Mouse (Mus musculus) midbrain, embryonic 12.5 days (tissue): Measurements from ENCODE around the gene Vstm5. TPM values are rescaled to one million over a fixed set of nuclear protein-coding genes. Genes with fewer than 3 reads are reported as not detected.
A peak's percentile ranks its signal among the peaks of the same experiment; 100 is the strongest.
"Not testable (repeated sequence)": the region's sequence is repeated elsewhere in the genome, so short reads cannot be mapped to it uniquely, and the experiment has no call there.

ENCODE experiments used
- ATAC-seq: fragments of 200-750 bp; cut with Nextera tagmentation; 2 replicates; pipeline ENCODE4 v1.8.0; 2017; ENCODE audit warnings: low read depth, moderate TSS enrichment, moderate library complexity; ENCODE audit not compliant: low FRiP score
- H3K27ac ChIP-seq: fragments of 300-500 bp; sonication (generic); replicated peaks from 2 replicates; pipeline ENCODE4 v1.5.1; 2016; ENCODE audit warnings: mild to moderate bottlenecking
- H3K27me3 ChIP-seq: fragments of 300-500 bp; sonication (generic); 2 replicates; pipeline ENCODE4 v1.6.1; 2016; ENCODE audit warnings: mild to moderate bottlenecking
- H3K36me3 ChIP-seq: fragments of 300-500 bp; sonication (generic); 2 replicates; pipeline ENCODE4 v1.6.1; 2016
- H3K4me1 ChIP-seq: fragments of 300-500 bp; sonication (generic); 2 replicates; pipeline ENCODE4 v1.6.1; 2016
- H3K4me2 ChIP-seq: fragments of 300-500 bp; sonication (generic); replicated peaks from 2 replicates; pipeline ENCODE4 v1.6.1; 2016; ENCODE audit warnings: mild to moderate bottlenecking, moderate library complexity
- H3K4me3 ChIP-seq: fragments of 300-500 bp; sonication (generic); 2 replicates; pipeline ENCODE4 v1.5.1; 2016; ENCODE audit warnings: mild to moderate bottlenecking
- H3K9ac ChIP-seq: fragments of 300-500 bp; sonication (generic); replicated peaks from 2 replicates; pipeline ENCODE4 v1.6.1; 2016; ENCODE audit warnings: mild to moderate bottlenecking, moderate library complexity
- H3K9me3 ChIP-seq: fragments of 300-500 bp; sonication (generic); 2 replicates; pipeline ENCODE4 v1.6.1; 2016; ENCODE audit warnings: mild to moderate bottlenecking
- WGBS: fragments of 180-500 bp; shearing (Covaris S2); methylation state at CpG from one replicate; pipeline ENCODE4 v1.1.7; 2016; 5-methylcytosine and 5-hydroxymethylcytosine counted together
- polyA plus RNA-seq: library from polyadenylated mRNA; unstranded; fragments of >200 nt; fragmentation: Nextera tagmentation; extraction: Ambion mirVana; gene quantifications from 2 replicates; pipeline ENCODE4 v1.2.1, GENCODE M21; 2016

Vstm5 gene
- polyA plus RNA-seq, 1 experiment from 2014 or later: 3.5 TPM

DNA sequence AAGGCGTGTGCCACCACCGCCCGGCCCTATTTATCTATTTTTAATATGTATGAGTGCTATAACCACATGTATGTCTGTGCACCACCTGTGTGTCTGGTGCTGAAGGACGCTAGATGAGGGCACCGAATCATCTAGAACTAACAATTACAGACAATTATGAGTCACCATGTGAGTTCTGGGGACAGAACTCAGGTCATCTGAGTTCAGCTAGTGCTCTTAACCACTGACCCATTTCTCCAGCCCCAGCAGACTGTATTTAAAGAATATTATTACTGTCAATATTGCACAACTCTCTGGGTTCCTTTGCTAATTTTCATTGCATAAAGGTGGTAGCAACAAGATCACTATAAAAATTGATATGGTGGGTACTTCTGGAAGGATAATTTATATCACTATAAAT lies 61.2 kb downstream of the Vstm5 start:
- WGBS: 91% methylated on average over 5 of the region's 5 CpGs
- ATAC-seq: no peak
- H3K36me3 ChIP-seq: 0 out of 2 replicates have a peak, but pooled peaks cover 6% of the 10 kb centered on the region
- H3K27ac ChIP-seq: no peak overlapping the region
- H3K9me3 ChIP-seq: no peaks in the 10 kb centered on the region
- H3K9ac ChIP-seq: no peak overlapping the region
- H3K27me3 ChIP-seq: no peaks in the 10 kb centered on the region
- H3K4me3 ChIP-seq: no peak overlapping the region
- no peaks in the 10 kb centered on the region for H3K4me1 ChIP-seq
- H3K4me2 ChIP-seq: no peak overlapping the region

DNA sequence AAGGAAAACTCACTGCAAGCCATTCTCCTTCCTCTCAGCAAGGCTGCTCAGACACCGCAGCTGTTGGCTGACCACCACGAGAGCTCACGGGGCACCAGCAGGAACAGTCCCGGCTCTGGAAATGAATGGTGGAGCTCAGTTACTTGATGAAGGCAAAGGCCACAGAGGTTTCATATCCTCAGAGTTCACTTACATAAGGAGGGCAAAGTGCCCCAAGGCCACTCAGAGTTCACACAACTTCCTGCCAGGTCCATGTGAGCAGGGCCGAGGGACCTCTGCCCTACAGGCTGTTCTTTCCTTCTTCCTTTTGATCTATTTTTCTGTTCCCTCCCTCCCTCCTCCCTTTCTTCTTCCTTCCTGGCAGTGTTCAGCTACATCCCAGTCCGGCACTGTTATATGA lies 62.6 kb downstream of the Vstm5 start:
- WGBS: 76% methylated on average over 6 of the region's 6 CpGs
- H3K36me3 ChIP-seq: 0 out of 2 replicates have a peak, but pooled peaks cover under 1% of the 10 kb centered on the region
- H3K4me1 ChIP-seq: 0 out of 2 replicates have a peak, but pooled peaks cover 4% of the 10 kb centered on the region
- no peak for ATAC-seq
- 0 out of 2 replicates have a peak overlapping the region, but pooled peaks have one; percentile 25 for H3K27ac ChIP-seq
- no peaks in the 10 kb centered on the region for H3K9me3 ChIP-seq
- H3K27me3 ChIP-seq: no peaks in the 10 kb centered on the region
- H3K4me2 ChIP-seq: no peak overlapping the region
- H3K9ac ChIP-seq: no peak overlapping the region
- H3K4me3 ChIP-seq: no peak overlapping the region

DNA sequence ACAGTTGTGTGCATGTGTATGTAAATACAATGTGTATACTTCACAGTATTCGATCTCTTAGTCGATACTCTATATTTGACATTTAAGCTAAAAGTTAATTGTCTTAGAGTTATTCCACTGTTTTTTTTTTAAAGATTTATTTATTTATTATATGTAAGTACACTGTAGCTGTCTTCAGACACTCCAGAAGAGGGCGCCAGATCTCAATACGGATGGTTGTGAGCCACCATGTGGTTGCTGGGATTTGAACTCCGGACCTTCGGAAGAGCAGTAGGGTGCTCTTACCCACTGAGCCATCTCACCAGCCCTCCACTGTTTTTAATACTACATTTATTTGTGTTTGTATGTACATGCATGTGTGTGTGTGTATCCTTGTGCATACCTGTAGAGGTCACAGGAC lies 63.2 kb downstream of the Vstm5 start:
- H3K27ac ChIP-seq, H3K4me1 ChIP-seq, H3K36me3 ChIP-seq, ATAC-seq, H3K4me2 ChIP-seq, H3K9me3 ChIP-seq, H3K4me3 ChIP-seq, H3K27me3 ChIP-seq, H3K9ac ChIP-seq: not testable (repeated sequence)
- WGBS: 78% methylated on average over 6 of the region's 6 CpGs

DNA sequence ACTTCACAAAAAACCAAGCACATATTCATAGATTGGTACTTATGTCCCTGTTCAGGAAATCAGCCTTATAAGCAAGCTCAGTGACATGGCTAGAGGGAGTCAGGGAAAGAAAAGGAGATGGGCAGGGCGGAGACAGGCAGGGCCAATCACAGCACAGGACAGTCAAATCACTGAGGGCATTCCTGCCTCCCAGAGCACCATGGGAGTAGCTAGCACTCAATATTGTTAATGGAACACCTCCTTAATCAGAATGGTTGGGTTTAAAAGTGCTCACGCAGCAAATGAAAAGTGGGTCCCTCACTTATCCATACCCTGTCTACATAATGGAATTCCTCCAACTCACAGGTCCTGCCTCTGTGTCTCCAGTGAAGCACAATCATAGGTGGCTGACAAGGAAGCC lies 64.0 kb downstream of the Vstm5 start:
- 66% methylated on average over 2 of the region's 2 CpGs for WGBS

DNA sequence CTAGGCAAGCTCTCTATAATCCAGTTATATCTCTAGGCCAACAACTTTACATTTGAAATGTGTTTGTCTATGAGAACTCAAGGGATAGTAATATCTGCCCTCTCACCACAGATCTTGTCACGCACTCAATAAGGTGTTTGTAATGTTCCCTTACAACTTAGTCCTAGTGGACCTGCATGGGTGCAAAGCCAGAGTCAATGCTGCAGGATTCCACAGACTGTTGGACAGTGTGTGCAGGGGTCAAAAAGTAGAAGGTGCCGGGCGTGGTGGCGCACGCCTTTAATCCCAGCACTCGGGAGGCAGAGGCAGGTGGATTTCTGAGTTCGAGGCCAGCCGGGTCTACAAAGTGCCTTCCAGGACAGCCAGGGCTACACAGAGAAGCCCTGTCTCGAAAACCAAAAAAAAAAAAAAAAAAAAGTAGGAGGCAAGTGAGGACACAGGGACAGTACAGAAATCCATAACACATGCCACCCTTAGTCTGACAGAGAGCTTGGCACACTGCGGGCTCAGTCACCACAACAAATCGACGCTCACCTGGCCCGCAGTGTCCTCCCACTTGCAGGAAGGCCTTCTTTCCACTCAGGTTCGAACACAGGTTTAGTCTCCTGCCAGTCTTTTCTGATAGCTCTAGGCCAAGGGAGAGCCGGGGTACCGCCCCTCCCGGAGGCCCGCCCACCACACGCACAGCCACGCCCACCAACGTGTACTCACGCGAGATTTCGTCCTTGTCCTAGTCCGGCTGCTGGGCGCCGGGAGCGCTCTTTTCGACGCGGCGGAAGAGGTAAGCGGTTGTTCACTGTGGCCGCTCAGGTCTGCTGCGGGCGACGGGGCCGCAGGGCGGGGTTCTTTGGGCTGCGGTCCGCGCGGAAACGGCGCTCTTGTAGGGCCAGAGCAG lies 66.9 kb downstream of the Vstm5 start, which contains the start of gene Taf1d:
Gene Taf1d (plus strand): TSS at position 712 of the 895 bp plus-strand sequence.
- Histone ChIP-seq H3K9ac (peak within 1 kb of the TSS; percentile 92), H3K4me3 (peak within 1 kb of the TSS; percentile 84), H3K27me3 (no peaks in the 10 kb centered on the region), H3K27ac (peak within 1 kb of the TSS; percentile 93), H3K4me1 (peaks cover 21% of the 10 kb centered on the region), H3K36me3 (peaks cover 24% of the 10 kb centered on the region), H3K4me2 (peak within 1 kb of the TSS; percentile 77), H3K9me3 (no peaks in the 10 kb centered on the region)
- ATAC-seq: peak; percentile 99
- whole genome bisulfite sequencing: 14% methylated on average over 45 of the region's 45 CpGs

More for the DNA sequence above, 64.0 kb downstream of the Vstm5 start:
- H3K4me1 ChIP-seq: peaks cover 15% of the 10 kb centered on the region
- no peak overlapping the region for H3K9ac ChIP-seq
- no peak overlapping the region for H3K4me3 ChIP-seq
- no peaks in the 10 kb centered on the region for H3K27me3 ChIP-seq
- ATAC-seq: no peak
- no peaks in the 10 kb centered on the region for H3K36me3 ChIP-seq
- H3K4me2 ChIP-seq: no peak overlapping the region
- no peak overlapping the region for H3K27ac ChIP-seq
- H3K9me3 ChIP-seq: no peaks in the 10 kb centered on the region

DNA sequence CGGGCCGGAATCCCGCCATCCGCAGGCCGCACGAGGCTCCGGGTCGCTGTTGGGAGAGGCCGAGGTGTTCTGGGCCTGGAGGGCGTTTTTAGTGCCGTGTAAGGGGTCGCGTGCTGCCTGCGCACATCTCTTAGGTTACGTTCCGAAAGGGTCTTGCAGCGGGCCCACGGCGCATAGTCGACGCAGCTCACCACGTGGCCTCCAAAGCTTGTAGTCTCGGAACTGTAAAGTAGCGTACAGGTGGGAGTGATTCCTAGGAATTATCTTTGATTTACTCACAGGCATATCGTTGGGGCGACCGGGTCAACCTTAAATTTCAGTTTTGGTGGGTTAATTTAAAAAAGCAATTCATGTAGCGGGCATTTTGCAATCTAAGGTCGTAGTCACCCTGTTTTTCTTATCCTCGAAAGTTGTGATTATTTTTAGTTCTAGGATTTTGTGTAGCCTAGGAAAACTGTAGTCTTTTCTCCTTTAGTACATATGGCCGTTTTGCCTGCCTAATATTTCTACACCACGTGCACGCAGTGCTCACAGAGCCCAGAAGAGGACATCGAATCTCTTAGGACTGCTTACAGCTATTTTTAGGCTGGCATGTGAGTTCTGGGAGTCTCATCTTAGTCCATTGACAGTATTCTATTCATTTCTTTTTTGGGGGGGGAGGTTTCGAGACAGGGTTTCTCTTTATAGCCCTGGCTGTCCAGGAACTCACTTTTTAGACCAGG lies 67.7 kb downstream of the Vstm5 start, which contains the start of gene 4931406C07Rik:
Gene 4931406C07Rik (minus strand): TSS at position 51 of the 722 bp plus-strand sequence.
- peak within 1 kb of the TSS; percentile 77 for H3K4me2 ChIP-seq
- ATAC-seq: peak; percentile 87
- H3K36me3 ChIP-seq: peaks cover 29% of the 10 kb centered on the region
- H3K27ac ChIP-seq: peak within 1 kb of the TSS; percentile 93
- H3K4me3 ChIP-seq: peak within 1 kb of the TSS; percentile 84
- H3K9ac ChIP-seq: peak within 1 kb of the TSS; percentile 92
- 1% methylated on average over 35 of the region's 35 CpGs for WGBS
- H3K4me1 ChIP-seq: peaks cover 21% of the 10 kb centered on the region
- H3K9me3 ChIP-seq: no peaks in the 10 kb centered on the region
- H3K27me3 ChIP-seq: no peaks in the 10 kb centered on the region

DNA sequence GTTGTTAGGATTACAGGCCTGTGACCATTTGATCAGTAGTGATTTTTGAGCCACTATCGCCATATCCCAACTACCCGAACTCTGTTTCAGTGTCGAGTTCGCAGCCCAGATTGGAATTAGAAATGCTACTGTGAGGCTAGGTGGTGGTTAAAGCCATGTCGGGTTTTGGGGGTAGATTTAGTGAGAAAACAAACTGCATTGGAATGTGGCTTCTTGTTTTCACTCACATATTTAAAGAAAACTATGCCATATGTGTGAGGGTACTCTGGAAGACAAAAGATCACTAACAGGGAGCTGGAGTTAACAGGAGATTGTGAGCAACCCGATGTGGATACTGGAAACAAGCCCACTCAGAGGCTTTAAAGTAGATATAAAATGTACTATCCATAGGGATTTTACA lies 68.4 kb downstream of the Vstm5 start:
- Histone ChIP-seq H3K27ac (no peak overlapping the region), H3K4me3 (peak overlapping the region; percentile 84), H3K27me3 (no peaks in the 10 kb centered on the region), H3K4me2 (peak overlapping the region; percentile 77), H3K9ac (peak overlapping the region; percentile 92), H3K36me3 (peaks cover 36% of the 10 kb centered on the region), H3K4me1 (peaks cover 21% of the 10 kb centered on the region), H3K9me3 (no peaks in the 10 kb centered on the region)
- WGBS: 10% methylated on average over 6 of the region's 6 CpGs
- no peak for ATAC-seq

DNA sequence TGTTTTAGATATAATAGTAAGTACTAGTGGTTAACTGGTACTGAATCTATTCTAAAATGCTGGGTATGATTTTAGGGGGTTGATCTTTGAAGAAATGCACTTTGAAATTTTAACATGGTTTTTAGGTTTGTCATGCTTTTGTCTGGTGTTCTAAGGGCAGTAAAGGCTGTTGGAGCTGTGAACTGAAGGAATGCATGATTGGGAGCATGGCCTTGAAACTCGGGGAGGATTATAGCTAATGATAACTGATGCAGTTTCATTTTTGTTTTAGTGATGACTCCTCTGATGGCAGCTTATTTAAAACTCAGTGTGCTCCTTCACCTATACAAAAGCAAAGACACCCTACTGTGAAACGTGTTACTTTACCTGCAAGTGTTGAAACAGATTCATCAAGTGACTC lies 69.4 kb downstream of the Vstm5 start:
- peaks cover 42% of the 10 kb centered on the region for H3K36me3 ChIP-seq
- H3K4me1 ChIP-seq: peaks cover 21% of the 10 kb centered on the region
- no peaks in the 10 kb centered on the region for H3K9me3 ChIP-seq
- H3K27ac ChIP-seq: no peak overlapping the region
- no peak overlapping the region for H3K9ac ChIP-seq
- no peak overlapping the region for H3K4me2 ChIP-seq
- 55% methylated on average over 2 of the region's 2 CpGs for WGBS
- no peaks in the 10 kb centered on the region for H3K27me3 ChIP-seq
- no peak for ATAC-seq
- H3K4me3 ChIP-seq: no peak overlapping the region

Other genes starting within 250 kb of the Vstm5 start
- gene Panx1, start 193.6 kb upstream of the Vstm5 start, polyA plus RNA-seq: 112 and 117 TPM in 2 replicates
- gene Hephl1, start 126.9 kb upstream of the Vstm5 start, polyA plus RNA-seq: not detected in 2 replicates
- gene Med17, start 40.9 kb downstream of the Vstm5 start, polyA plus RNA-seq: 49.2 and 50.7 TPM in 2 replicates
- gene Taf1d, start 67.2 kb downstream of the Vstm5 start, polyA plus RNA-seq: 61.8 and 63.0 TPM in 2 replicates
- 9.0 and 10.1 TPM in 2 replicates for gene 4931406C07Rik, start 67.4 kb downstream of the Vstm5 start, polyA plus RNA-seq
- gene Cep295, start 118.7 kb downstream of the Vstm5 start, polyA plus RNA-seq: 26.6 and 27.5 TPM in 2 replicates